Mouse (Mus musculus) ES-CJ7 (cell line): ENCODE data around the gene Mettl2.
"Not testable (repeated sequence)": the region's sequence is repeated elsewhere in the genome, so short reads cannot be mapped to it uniquely, and the experiment has no call there.

Source experiments
- DNase-seq: peaks from one replicate; pipeline ENCODE4 v3.0.0; 2011; ENCODE audit warnings: low read depth, low spot score

The Mettl2 gene

GRCm38 (mm10) chr11:105125735-105126519, at the start of gene Mettl2:
Gene Mettl2 (plus strand): TSS chr11:105126425.
- peak; percentile 93 for DNase-seq

- peak; percentile 30 for DNase-seq
These were observed 13.8 kb upstream of the Mettl2 start for GRCm38 (mm10) chr11:105112448-105112847.

GRCm38 (mm10) chr11:105117814-105118213, 8.4 kb upstream of the Mettl2 start:
- DNase-seq, result no peak

- DNase-seq, result no peak
These were observed 5.6 kb upstream of the Mettl2 start for GRCm38 (mm10) chr11:105120551-105121061.

GRCm38 (mm10) chr11:105121792-105122191, 4.4 kb upstream of the Mettl2 start:
- not testable (repeated sequence) for DNase-seq

GRCm38 (mm10) chr11:105123986-105124385, 2.2 kb upstream of the Mettl2 start:
- DNase-seq, result peak; percentile 87

- DNase-seq, result no peak
These were observed 350 bp downstream of the Mettl2 start for GRCm38 (mm10) chr11:105126520-105127029.

GRCm38 (mm10) chr11:105135692-105136091, 9.5 kb downstream of the Mettl2 start:
- no peak for DNase-seq

- not testable (repeated sequence) for DNase-seq
These were observed 11.0 kb downstream of the Mettl2 start for GRCm38 (mm10) chr11:105137255-105137654.

GRCm38 (mm10) chr11:105140512-105140911, 14.3 kb downstream of the Mettl2 start:
- not testable (repeated sequence) for DNase-seq

GRCm38 (mm10) chr11:105141115-105141514, 14.9 kb downstream of the Mettl2 start:
- no peak for DNase-seq

- no peak for DNase-seq
These were observed 17.3 kb downstream of the Mettl2 start for GRCm38 (mm10) chr11:105143564-105143963.

- DNase-seq, result no peak
These were observed 17.9 kb downstream of the Mettl2 start for GRCm38 (mm10) chr11:105144084-105144483.

- no peak for DNase-seq
These were observed 18.4 kb downstream of the Mettl2 start for GRCm38 (mm10) chr11:105144508-105145210.

- DNase-seq, result no peak
These were observed 19.0 kb downstream of the Mettl2 start for GRCm38 (mm10) chr11:105145211-105145610.

GRCm38 (mm10) chr11:105146593-105146992, 20.4 kb downstream of the Mettl2 start, which contains the start of gene Gm10842:
Gene Gm10842 (plus strand): TSS chr11:105146893.
- no peak for DNase-seq

- no peak for DNase-seq
These were observed 23.1 kb downstream of the Mettl2 start for GRCm38 (mm10) chr11:105149353-105149752.

GRCm38 (mm10) chr11:105149766-105150165, 23.5 kb downstream of the Mettl2 start:
- DNase-seq, result peak; percentile 49

GRCm38 (mm10) chr11:105150691-105151090, 24.5 kb downstream of the Mettl2 start:
- peak; percentile 56 for DNase-seq

GRCm38 (mm10) chr11:105151226-105152016, 25.2 kb downstream of the Mettl2 start:
- DNase-seq, result peak; percentile 67

- DNase-seq, result no peak
These were observed 25.7 kb downstream of the Mettl2 start for GRCm38 (mm10) chr11:105152017-105152300.
